8 mouse cellular contexts compared by ENCODE assay signal in genomic region chr9:107707701-107708438, GRCm38 (mm10). TPM values are rescaled to one million over a fixed set of nuclear protein-coding genes. Genes with fewer than 3 reads are reported as not detected.
DNase-seq lines count a peak whose midpoint lies in the region; ATAC-seq lines count a peak whose summit lies in the region.

No protein-coding gene starts in this region.

- peaks cover 66% of the 10 kb centered on the region for H3K4me1 ChIP-seq in lung, embryonic 15.5 days
- H3K4me1 ChIP-seq in hindbrain, embryonic 13.5 days (replicated peaks): peaks cover 72% of the 10 kb centered on the region
- peaks cover 58% of the 10 kb centered on the region for H3K4me1 ChIP-seq in midbrain, embryonic 12.5 days

- H3K27ac ChIP-seq in lung, embryonic 15.5 days: peak overlapping the region; percentile 89
- H3K27ac ChIP-seq in hindbrain, embryonic 13.5 days: peak overlapping the region; percentile 92
- H3K27ac ChIP-seq in midbrain, embryonic 12.5 days (replicated peaks): peak overlapping the region; percentile 90

- peak overlapping the region; percentile 51 for H3K4me3 ChIP-seq in lung, embryonic 15.5 days
- peak overlapping the region; percentile 83 for H3K4me3 ChIP-seq in hindbrain, embryonic 13.5 days
- peak overlapping the region; percentile 85 for H3K4me3 ChIP-seq in midbrain, embryonic 12.5 days

- peak; percentile 24; the same call in 1 of the 2 replicates for ATAC-seq in lung, embryonic 15.5 days (ENCODE audit: borderline replicate concordance, extremely low read depth, low FRiP score, low TSS enrichment)
- ATAC-seq in hindbrain, embryonic 13.5 days (ENCODE audit: low FRiP score): peak; percentile 12; the same call in 1 of the 2 replicates
- ATAC-seq in midbrain, embryonic 12.5 days (ENCODE audit: low FRiP score, low read depth): peak; percentile 20; the same call in 1 of the 2 replicates

- 2% methylated on average over 17 of the region's 17 CpGs for WGBS in lung, embryonic 15.5 days
- WGBS in hindbrain, embryonic 13.5 days: 2% methylated on average over 17 of the region's 17 CpGs
- WGBS in midbrain, embryonic 12.5 days: 2% methylated on average over 17 of the region's 17 CpGs

- H3K36me3 ChIP-seq in lung, embryonic 15.5 days: no peaks in the 10 kb centered on the region
- peaks cover 27% of the 10 kb centered on the region for H3K36me3 ChIP-seq in hindbrain, embryonic 13.5 days
- H3K36me3 ChIP-seq in midbrain, embryonic 12.5 days: peaks cover 14% of the 10 kb centered on the region; the same call in 1 of the 2 replicates

- no peaks in the 10 kb centered on the region for H3K9me3 ChIP-seq in lung, embryonic 15.5 days
- no peaks in the 10 kb centered on the region for H3K9me3 ChIP-seq in hindbrain, embryonic 13.5 days
- no peaks in the 10 kb centered on the region for H3K9me3 ChIP-seq in midbrain, embryonic 12.5 days

- peak overlapping the region; percentile 68 for H3K4me2 ChIP-seq in lung, embryonic 15.5 days
- H3K4me2 ChIP-seq in hindbrain, embryonic 13.5 days: peak overlapping the region; percentile 90
- peak overlapping the region; percentile 94 for H3K4me2 ChIP-seq in midbrain, embryonic 12.5 days (replicated peaks)

- DNase-seq in lung, postnatal 36 days: no peak
- DNase-seq in embryo, embryonic 11 days: peak; percentile 62
- DNase-seq in cerebellum, adult 8-10 months: no peak
- no peak for DNase-seq in cerebellum, postnatal 14 days
- DNase-seq in ovary, postnatal 10 days (ENCODE audit: low spot score): no peak

- no peaks in the 10 kb centered on the region for H3K27me3 ChIP-seq in lung, embryonic 15.5 days
- H3K27me3 ChIP-seq in hindbrain, embryonic 13.5 days: peaks cover 45% of the 10 kb centered on the region
- H3K27me3 ChIP-seq in midbrain, embryonic 12.5 days: peaks cover 41% of the 10 kb centered on the region

- H3K9ac ChIP-seq in lung, embryonic 15.5 days: peak overlapping the region; percentile 68
- peak overlapping the region; percentile 97 for H3K9ac ChIP-seq in hindbrain, embryonic 13.5 days
- H3K9ac ChIP-seq in midbrain, embryonic 12.5 days (replicated peaks): peak overlapping the region; percentile 94

RNA-seq across cellular contexts. Expression of gene Sema3f, which starts 2.4 kb away (rescaled TPM):
- 12.3 and 13.7 TPM in 2 replicates for polyA plus RNA-seq in lung, embryonic 15.5 days (2015; fragmentation: Nextera tagmentation; extraction: Ambion mirVana)
- 16.4 and 17.0 TPM in 2 replicates for polyA plus RNA-seq in hindbrain, embryonic 13.5 days (2015; fragmentation: Nextera tagmentation; extraction: Ambion mirVana)
- polyA plus RNA-seq in midbrain, embryonic 12.5 days (2016; fragmentation: Nextera tagmentation; extraction: Ambion mirVana): 30.6 and 33.7 TPM in 2 replicates

RNA-seq across cellular contexts. Expression of gene Gnat1, which starts 28.4 kb away (rescaled TPM):
- 0.54 and 0.93 TPM in 2 replicates for polyA plus RNA-seq in lung, embryonic 15.5 days (2015; fragmentation: Nextera tagmentation; extraction: Ambion mirVana)
- polyA plus RNA-seq in hindbrain, embryonic 13.5 days (2015; fragmentation: Nextera tagmentation; extraction: Ambion mirVana): 1.8 TPM in 2 replicates
- polyA plus RNA-seq in midbrain, embryonic 12.5 days (2016; fragmentation: Nextera tagmentation; extraction: Ambion mirVana): 1.9 and 2.7 TPM in 2 replicates

RNA-seq across cellular contexts. Expression of gene Slc38a3, which starts 38.5 kb away (rescaled TPM):
- 3.9 and 4.1 TPM in 2 replicates for polyA plus RNA-seq in lung, embryonic 15.5 days (2015; fragmentation: Nextera tagmentation; extraction: Ambion mirVana)
- polyA plus RNA-seq in hindbrain, embryonic 13.5 days (2015; fragmentation: Nextera tagmentation; extraction: Ambion mirVana): 25.3 and 26.2 TPM in 2 replicates
- 13.9 and 14.8 TPM in 2 replicates for polyA plus RNA-seq in midbrain, embryonic 12.5 days (2016; fragmentation: Nextera tagmentation; extraction: Ambion mirVana)
